Mouse (Mus musculus): ENCODE results near the gene Rack1.

DNA sequence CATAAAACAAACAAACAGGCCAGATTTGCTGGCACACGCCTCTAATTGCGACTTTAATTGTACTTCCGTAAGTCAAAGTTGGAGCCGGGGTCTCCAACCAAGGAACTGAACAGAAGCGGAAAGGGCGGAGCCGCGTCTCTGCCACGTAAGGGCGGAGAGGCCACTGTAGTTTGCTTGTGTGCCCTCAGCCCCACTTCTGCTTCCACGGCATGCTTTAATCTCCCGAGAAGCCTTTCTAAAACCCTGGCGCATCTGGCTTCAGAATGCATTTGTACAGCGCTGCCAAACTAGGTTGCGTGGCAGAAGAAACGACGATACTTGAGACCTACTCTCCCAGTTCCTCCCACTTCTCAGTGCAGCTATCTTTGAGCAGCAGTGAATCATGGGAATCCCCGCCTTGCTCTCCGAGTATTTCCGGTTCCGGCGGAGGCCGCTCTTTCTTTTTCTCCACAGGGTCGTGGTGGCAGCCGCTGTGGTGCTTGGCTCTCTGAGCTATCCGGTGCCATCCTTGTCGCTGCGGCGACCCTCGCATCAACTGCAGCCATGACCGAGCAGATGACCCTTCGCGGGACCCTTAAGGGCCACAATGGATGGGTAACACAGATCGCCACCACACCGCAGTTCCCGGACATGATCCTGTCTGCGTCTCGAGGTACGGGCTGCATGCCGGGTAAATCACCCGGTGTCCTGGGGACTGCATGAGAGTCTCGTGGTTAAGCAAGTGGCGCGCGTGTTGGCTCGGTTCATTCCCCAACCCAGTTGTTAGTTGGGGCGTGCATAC lies at the start of gene Rack1:
- TF ChIP-seq POLR2A (IDR thresholded peaks at IDR 0.05; ENCODE audit: insufficient read length, low read depth): peak; percentile 78
- TF ChIP-seq SRF (IDR thresholded peaks at IDR 0.05; ENCODE audit: control insufficient read depth, insufficient read length, low read depth): peak; percentile 20
- TF ChIP-seq USF1 (IDR thresholded peaks at IDR 0.05; ENCODE audit: low read depth): no peak

Measured in myocyte (in vitro differentiated cells).